Mouse (Mus musculus): ENCODE results near the gene Nucb1.

- TF ChIP-seq MYOG (IDR thresholded peaks at IDR 0.05; ENCODE audit: control insufficient read depth, extremely low read depth, insufficient read length) (no peak), CTCF (IDR thresholded peaks at IDR 0.05; ENCODE audit: control insufficient read depth, insufficient read depth, insufficient read length) (no peak), USF1 (IDR thresholded peaks at IDR 0.05; ENCODE audit: low read depth) (no peak), MYOD1 (IDR thresholded peaks at IDR 0.05; ENCODE audit: control insufficient read depth, insufficient read length, low read depth) (no peak), MAX (IDR thresholded peaks at IDR 0.05) (no peak)
Observed at GRCm38 (mm10) chr7:45465549-45465948, 44.7 kb downstream of the Nucb1 start.
